Mouse (Mus musculus): ENCODE results near the gene Cypt2.

DNA sequence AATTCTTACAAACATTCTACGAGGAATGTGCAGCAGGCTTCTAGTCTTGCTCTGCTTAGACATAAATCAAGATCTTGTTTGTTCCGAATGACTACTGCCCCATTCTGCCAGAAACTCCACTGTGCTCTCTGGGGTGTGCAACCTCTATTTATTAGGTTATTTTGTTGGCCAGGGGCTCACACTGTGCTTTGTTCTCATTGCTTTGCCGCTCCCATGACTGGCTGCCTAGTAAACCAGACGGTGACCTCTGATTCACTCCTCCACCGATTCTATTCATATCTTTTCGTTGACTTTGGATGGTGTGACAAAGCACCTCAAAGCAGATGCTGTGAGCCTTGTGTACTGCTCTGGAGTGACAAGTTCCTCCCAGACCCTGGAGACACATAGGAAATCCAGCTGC lies 46.7 kb downstream of the Cypt2 start:
- no peak for TF ChIP-seq SIN3A (IDR thresholded peaks at IDR 0.05; ENCODE audit: low read length)
- TF ChIP-seq CTCF (IDR thresholded peaks at IDR 0.05 in 2 of 3, conservative IDR thresholded peaks at IDR 0.05 in 1 of 3; ENCODE audit: control insufficient read depth in 1 of 3, insufficient read depth in 1 of 3, low read depth in 2 of 3, low read length in 3 of 3, poor library complexity in 1 of 3, severe bottlenecking in 1 of 3) = no peak
- TF ChIP-seq NELFE (IDR thresholded peaks at IDR 0.05; ENCODE audit: low read depth, low read length) = no peak
- TF ChIP-seq POLR2AphosphoS2 (IDR thresholded peaks at IDR 0.05; ENCODE audit: low read length) = no peak
- TF ChIP-seq ELF1 (IDR thresholded peaks at IDR 0.05; ENCODE audit: low read depth, low read length) = no peak
- TF ChIP-seq POLR2A (IDR thresholded peaks at IDR 0.05; ENCODE audit: control insufficient read depth in 1 of 2, insufficient read depth in 1 of 2, low read depth in 1 of 2, low read length in 2 of 2, poor library complexity in 1 of 2) = no peak
- no peak for TF ChIP-seq MEF2A (IDR thresholded peaks at IDR 0.05; ENCODE audit: extremely low read depth, insufficient replicate concordance, low read depth, low read length, poor library complexity, severe bottlenecking)
- no peak for TF ChIP-seq HCFC1 (IDR thresholded peaks at IDR 0.05; ENCODE audit: low read depth, low read length)
- no peak for TF ChIP-seq ZKSCAN1 (IDR thresholded peaks at IDR 0.05; ENCODE audit: low read depth, low read length)
- TF ChIP-seq EP300 (IDR thresholded peaks at IDR 0.05; ENCODE audit: low read depth in 1 of 2, low read length in 2 of 2) = no peak
- TF ChIP-seq TAL1 (IDR thresholded peaks at IDR 0.05; ENCODE audit: low read length) = no peak
